Mouse (Mus musculus): Measurements from ENCODE around the gene Epb41. TPM values are rescaled to one million over a fixed set of nuclear protein-coding genes. Genes with fewer than 3 reads are reported as not detected.

Gene Epb41
- polyA plus RNA-seq, 1 experiment, result 68.8 TPM

DNA sequence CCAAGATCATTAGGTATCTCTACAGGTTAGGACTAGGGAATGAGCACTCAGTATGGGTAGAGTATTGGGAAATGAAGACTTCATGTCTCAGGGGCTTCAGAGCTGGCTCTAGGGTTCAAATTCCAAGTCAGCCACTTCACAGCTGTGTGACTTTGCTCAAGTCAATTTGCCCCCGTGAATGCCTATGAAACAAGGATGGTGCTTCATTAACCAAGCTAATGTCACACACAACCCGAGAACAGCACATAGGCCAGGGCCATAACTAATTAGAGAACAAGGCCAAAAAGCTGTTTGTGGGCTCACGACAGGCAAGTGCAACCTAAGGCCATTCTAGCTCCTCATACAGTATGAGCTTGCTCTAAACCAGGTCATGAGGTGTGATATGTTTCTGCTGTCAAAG lies 3.0 kb downstream of the Epb41 start:
- Histone ChIP-seq H3K9me3 (replicated peaks; ENCODE audit: control insufficient read depth, insufficient read depth, low read length, poor library complexity, severe bottlenecking) (no peaks in the 10 kb centered on the region), H3K4me3 (ENCODE audit: low read depth, low read length) (no peak overlapping the region), H3K4me1 (ENCODE audit: control insufficient read depth, insufficient read depth, low read length) (peaks cover 1% of the 10 kb centered on the region), H3K27ac (ENCODE audit: insufficient read depth, low read length) (no peak overlapping the region), H3K27me3 (ENCODE audit: control insufficient read depth, insufficient read depth, low read length, poor library complexity, severe bottlenecking) (no peaks in the 10 kb centered on the region), H3K9ac (ENCODE audit: low read depth, poor library complexity, severe bottlenecking) (no peak overlapping the region), H3K36me3 (ENCODE audit: control insufficient read depth, insufficient read depth, low read length, poor library complexity, severe bottlenecking) (no peaks in the 10 kb centered on the region)
- no peak for TF ChIP-seq CTCF (IDR thresholded peaks at IDR 0.05; ENCODE audit: low read depth, low read length)
- no peak for TF ChIP-seq POLR2A (IDR thresholded peaks at IDR 0.05; ENCODE audit: insufficient read depth, low read length)
- TF ChIP-seq EP300 (IDR thresholded peaks at IDR 0.05; ENCODE audit: insufficient read depth, low read depth, low read length), result no peak

DNA sequence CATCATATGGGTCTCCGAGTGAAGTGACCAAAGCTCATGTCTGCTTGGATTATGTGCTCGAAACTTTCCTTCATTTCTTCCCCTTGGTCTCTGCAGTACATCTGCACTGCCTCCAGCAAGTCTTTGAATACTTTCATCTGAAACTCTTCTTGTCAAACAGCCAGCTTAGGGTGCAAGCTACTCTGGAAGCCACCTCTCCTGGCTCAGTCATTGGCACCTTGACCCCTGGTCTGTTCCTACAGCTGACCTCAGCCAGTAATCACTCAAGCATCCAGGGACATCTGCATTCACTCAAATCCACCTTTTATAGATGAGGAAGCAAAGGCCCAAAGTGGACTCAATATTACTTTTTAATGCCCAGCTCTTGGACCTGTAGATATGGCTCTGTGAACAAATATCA lies 3.4 kb downstream of the Epb41 start:
- no peak overlapping the region for H3K4me3 ChIP-seq (ENCODE audit: low read depth, low read length)
- no peaks in the 10 kb centered on the region for H3K27me3 ChIP-seq (ENCODE audit: control insufficient read depth, insufficient read depth, low read length, poor library complexity, severe bottlenecking)
- H3K4me1 ChIP-seq (ENCODE audit: control insufficient read depth, insufficient read depth, low read length), result peaks cover 1% of the 10 kb centered on the region
- no peak overlapping the region for H3K27ac ChIP-seq (ENCODE audit: insufficient read depth, low read length)
- H3K9ac ChIP-seq (ENCODE audit: low read depth, poor library complexity, severe bottlenecking), result no peak overlapping the region
- H3K36me3 ChIP-seq (ENCODE audit: control insufficient read depth, insufficient read depth, low read length, poor library complexity, severe bottlenecking), result no peaks in the 10 kb centered on the region
- no peak for TF ChIP-seq POLR2A (IDR thresholded peaks at IDR 0.05; ENCODE audit: insufficient read depth, low read length)
- TF ChIP-seq CTCF (IDR thresholded peaks at IDR 0.05; ENCODE audit: low read depth, low read length), result no peak
- TF ChIP-seq EP300 (IDR thresholded peaks at IDR 0.05; ENCODE audit: insufficient read depth, low read depth, low read length), result no peak
- H3K9me3 ChIP-seq (replicated peaks; ENCODE audit: control insufficient read depth, insufficient read depth, low read length, poor library complexity, severe bottlenecking), result no peaks in the 10 kb centered on the region

DNA sequence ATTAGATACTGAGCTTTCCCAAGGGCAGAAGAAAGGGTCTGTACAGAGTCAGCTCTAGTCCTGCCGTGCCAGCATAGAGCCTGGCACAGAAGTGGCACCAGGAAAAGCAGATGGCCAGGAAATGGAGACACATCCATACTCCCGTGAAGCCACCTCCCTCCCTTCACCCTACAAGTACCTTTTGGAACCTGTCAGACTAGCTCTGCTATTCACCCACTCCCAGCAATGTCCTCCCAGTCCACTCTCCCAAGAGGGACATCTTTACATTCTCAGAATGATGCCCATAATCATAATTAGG lies 7.2 kb downstream of the Epb41 start:
- Histone ChIP-seq H3K4me1 (ENCODE audit: control insufficient read depth, insufficient read depth, low read length) (no peaks in the 10 kb centered on the region), H3K27ac (ENCODE audit: insufficient read depth, low read length) (no peak overlapping the region), H3K36me3 (ENCODE audit: control insufficient read depth, insufficient read depth, low read length, poor library complexity, severe bottlenecking) (no peaks in the 10 kb centered on the region), H3K9me3 (replicated peaks; ENCODE audit: control insufficient read depth, insufficient read depth, low read length, poor library complexity, severe bottlenecking) (no peaks in the 10 kb centered on the region), H3K4me3 (ENCODE audit: low read depth, low read length) (no peak overlapping the region), H3K27me3 (ENCODE audit: control insufficient read depth, insufficient read depth, low read length, poor library complexity, severe bottlenecking) (no peaks in the 10 kb centered on the region), H3K9ac (ENCODE audit: low read depth, poor library complexity, severe bottlenecking) (no peak overlapping the region)
- no peak for TF ChIP-seq CTCF (IDR thresholded peaks at IDR 0.05; ENCODE audit: low read depth, low read length)
- no peak for TF ChIP-seq POLR2A (IDR thresholded peaks at IDR 0.05; ENCODE audit: insufficient read depth, low read length)
- TF ChIP-seq EP300 (IDR thresholded peaks at IDR 0.05; ENCODE audit: insufficient read depth, low read depth, low read length), result no peak

DNA sequence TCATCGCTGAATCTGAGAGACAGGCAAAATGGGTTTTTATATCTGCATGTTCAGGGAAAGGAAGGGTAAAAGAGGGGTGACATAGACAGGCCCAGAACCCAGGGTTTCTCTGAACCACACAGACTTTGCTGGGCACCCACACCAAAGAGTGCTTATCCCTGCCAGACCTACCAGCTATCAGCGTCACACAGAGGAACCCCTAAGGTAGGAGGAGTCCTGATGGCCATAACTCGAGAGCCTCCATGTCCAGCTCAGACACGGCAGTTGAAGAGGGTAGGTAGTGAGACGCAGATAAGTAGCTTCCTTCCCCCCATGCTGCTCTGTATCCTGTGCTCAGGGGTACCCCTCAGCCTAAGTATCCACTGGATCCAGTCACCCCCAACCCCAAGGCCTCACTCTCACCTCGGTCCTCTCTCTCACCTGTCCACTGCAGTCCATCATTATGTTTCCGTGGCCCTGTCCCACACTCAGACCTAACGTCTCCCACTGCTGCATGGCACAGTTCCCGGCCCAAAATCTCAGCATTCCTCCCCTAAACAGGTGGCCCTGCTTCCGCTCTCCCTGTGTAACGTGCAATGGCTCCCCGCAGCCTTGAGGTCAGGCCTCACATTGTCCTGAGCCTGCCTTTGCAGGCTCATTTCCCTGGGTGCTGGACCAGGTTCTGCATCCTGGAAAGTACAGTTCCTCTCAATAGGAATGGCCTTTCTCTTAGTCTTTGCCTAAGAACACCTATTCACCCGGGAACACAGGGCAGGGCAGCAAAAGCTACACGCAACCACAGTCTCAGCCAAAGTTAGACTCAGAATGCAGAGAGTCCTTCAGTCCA lies 7.8 kb downstream of the Epb41 start:
- H3K27ac ChIP-seq (ENCODE audit: insufficient read depth, low read length), result no peak overlapping the region
- H3K9me3 ChIP-seq (replicated peaks; ENCODE audit: control insufficient read depth, insufficient read depth, low read length, poor library complexity, severe bottlenecking), result no peaks in the 10 kb centered on the region
- TF ChIP-seq POLR2A (IDR thresholded peaks at IDR 0.05; ENCODE audit: insufficient read depth, low read length) (no peak), EP300 (IDR thresholded peaks at IDR 0.05; ENCODE audit: insufficient read depth, low read depth, low read length) (no peak), CTCF (IDR thresholded peaks at IDR 0.05; ENCODE audit: low read depth, low read length) (no peak)
- no peaks in the 10 kb centered on the region for H3K36me3 ChIP-seq (ENCODE audit: control insufficient read depth, insufficient read depth, low read length, poor library complexity, severe bottlenecking)
- no peak overlapping the region for H3K9ac ChIP-seq (ENCODE audit: low read depth, poor library complexity, severe bottlenecking)
- no peaks in the 10 kb centered on the region for H3K27me3 ChIP-seq (ENCODE audit: control insufficient read depth, insufficient read depth, low read length, poor library complexity, severe bottlenecking)
- no peak overlapping the region for H3K4me3 ChIP-seq (ENCODE audit: low read depth, low read length)
- no peaks in the 10 kb centered on the region for H3K4me1 ChIP-seq (ENCODE audit: control insufficient read depth, insufficient read depth, low read length)

DNA sequence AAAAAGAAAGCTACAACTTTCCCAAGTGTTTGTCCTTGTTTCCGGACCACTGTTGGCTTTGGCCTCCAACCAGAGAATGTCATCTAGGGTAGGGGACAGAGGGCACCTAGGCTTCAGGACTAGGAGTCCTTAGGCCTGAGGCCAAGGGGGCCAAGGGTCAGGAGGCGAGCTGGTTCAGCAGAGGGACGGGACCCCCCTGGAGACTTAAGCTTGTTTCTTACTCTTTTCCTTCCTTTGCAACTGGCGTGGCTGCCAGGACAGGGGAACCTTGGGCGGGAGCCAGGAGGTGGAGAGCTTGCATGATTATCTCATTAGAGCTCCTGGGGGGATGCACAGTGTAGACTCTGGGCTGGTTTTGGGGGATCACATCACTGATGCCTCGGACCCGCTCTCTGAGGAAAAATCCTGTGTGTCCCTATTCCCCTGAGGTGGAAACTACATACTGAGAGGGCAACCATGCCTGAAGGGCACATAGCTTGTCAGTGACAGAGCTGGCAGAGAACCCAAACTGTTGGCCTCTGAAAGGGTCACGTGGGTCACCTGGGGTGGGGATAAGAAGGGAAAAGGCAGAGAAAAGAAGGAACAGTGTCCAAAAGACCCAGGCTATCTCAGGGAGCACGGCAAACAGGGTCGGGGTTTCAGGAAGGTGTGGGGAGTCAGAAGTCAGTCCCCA lies 8.9 kb downstream of the Epb41 start:
- Histone ChIP-seq H3K36me3 (ENCODE audit: control insufficient read depth, insufficient read depth, low read length, poor library complexity, severe bottlenecking) (no peaks in the 10 kb centered on the region), H3K4me3 (ENCODE audit: low read depth, low read length) (no peak overlapping the region), H3K27me3 (ENCODE audit: control insufficient read depth, insufficient read depth, low read length, poor library complexity, severe bottlenecking) (no peaks in the 10 kb centered on the region), H3K9me3 (replicated peaks; ENCODE audit: control insufficient read depth, insufficient read depth, low read length, poor library complexity, severe bottlenecking) (no peaks in the 10 kb centered on the region), H3K4me1 (ENCODE audit: control insufficient read depth, insufficient read depth, low read length) (no peaks in the 10 kb centered on the region), H3K9ac (ENCODE audit: low read depth, poor library complexity, severe bottlenecking) (no peak overlapping the region), H3K27ac (ENCODE audit: insufficient read depth, low read length) (no peak overlapping the region)
- no peak for TF ChIP-seq POLR2A (IDR thresholded peaks at IDR 0.05; ENCODE audit: insufficient read depth, low read length)
- no peak for TF ChIP-seq EP300 (IDR thresholded peaks at IDR 0.05; ENCODE audit: insufficient read depth, low read depth, low read length)
- no peak for TF ChIP-seq CTCF (IDR thresholded peaks at IDR 0.05; ENCODE audit: low read depth, low read length)

DNA sequence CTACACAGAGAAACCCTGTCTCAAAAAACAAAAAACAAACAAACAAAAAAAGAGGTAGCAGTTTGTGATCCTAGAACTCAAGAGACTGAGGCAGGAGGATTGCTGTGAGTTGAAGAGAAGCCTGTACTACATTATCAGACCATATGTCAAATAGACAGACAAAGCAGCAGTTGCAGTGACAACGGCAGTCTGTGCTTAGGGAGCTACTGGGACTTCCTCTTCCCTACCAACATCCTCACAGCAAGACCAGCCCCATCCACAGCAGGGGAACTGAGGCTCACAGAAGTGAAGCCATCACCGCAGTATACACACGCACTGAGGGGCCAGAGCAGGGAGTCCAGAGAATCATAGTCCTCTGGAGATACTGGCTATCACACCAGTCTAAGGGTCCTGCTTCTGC lies 9.5 kb downstream of the Epb41 start:
- Histone ChIP-seq H3K4me3 (ENCODE audit: low read depth, low read length) (no peak overlapping the region), H3K27ac (ENCODE audit: insufficient read depth, low read length) (no peak overlapping the region), H3K9ac (ENCODE audit: low read depth, poor library complexity, severe bottlenecking) (no peak overlapping the region), H3K9me3 (replicated peaks; ENCODE audit: control insufficient read depth, insufficient read depth, low read length, poor library complexity, severe bottlenecking) (no peaks in the 10 kb centered on the region), H3K4me1 (ENCODE audit: control insufficient read depth, insufficient read depth, low read length) (no peaks in the 10 kb centered on the region), H3K27me3 (ENCODE audit: control insufficient read depth, insufficient read depth, low read length, poor library complexity, severe bottlenecking) (no peaks in the 10 kb centered on the region), H3K36me3 (ENCODE audit: control insufficient read depth, insufficient read depth, low read length, poor library complexity, severe bottlenecking) (no peaks in the 10 kb centered on the region)
- no peak for TF ChIP-seq CTCF (IDR thresholded peaks at IDR 0.05; ENCODE audit: low read depth, low read length)
- no peak for TF ChIP-seq EP300 (IDR thresholded peaks at IDR 0.05; ENCODE audit: insufficient read depth, low read depth, low read length)
- TF ChIP-seq POLR2A (IDR thresholded peaks at IDR 0.05; ENCODE audit: insufficient read depth, low read length), result no peak
